Mouse (Mus musculus): ENCODE results near the gene Rhox11. TPM values are rescaled to one million over a fixed set of nuclear protein-coding genes. Genes with fewer than 3 reads are reported as not detected.
"Not testable (repeated sequence)": the region's sequence is repeated elsewhere in the genome, so short reads cannot be mapped to it uniquely, and the experiment has no call there.

Rhox11 gene
- not detected in 2 replicates for polyA plus RNA-seq (2016; fragmentation: Nextera tagmentation; extraction: Ambion mirVana)

- WGBS: 86% methylated on average over 9 of the region's 9 CpGs
- H3K4me1 ChIP-seq: no peaks in the 10 kb centered on the region
- ATAC-seq (ENCODE audit: low FRiP score, low read depth): no peak
- no peak within 1 kb of the TSS for H3K4me3 ChIP-seq
- H3K36me3 ChIP-seq: no peaks in the 10 kb centered on the region
- H3K9ac ChIP-seq: no peak within 1 kb of the TSS
- no peak within 1 kb of the TSS for H3K4me2 ChIP-seq (replicated peaks)
- no peaks in the 10 kb centered on the region for H3K9me3 ChIP-seq
- no peak within 1 kb of the TSS for H3K27ac ChIP-seq
- no peaks in the 10 kb centered on the region for H3K27me3 ChIP-seq (replicated peaks)
These were observed at the start of gene Rhox11 for GRCm38 (mm10) chrX:38085041-38085440. TSS of gene Rhox11 (minus strand) at chrX:38085141.

DNA sequence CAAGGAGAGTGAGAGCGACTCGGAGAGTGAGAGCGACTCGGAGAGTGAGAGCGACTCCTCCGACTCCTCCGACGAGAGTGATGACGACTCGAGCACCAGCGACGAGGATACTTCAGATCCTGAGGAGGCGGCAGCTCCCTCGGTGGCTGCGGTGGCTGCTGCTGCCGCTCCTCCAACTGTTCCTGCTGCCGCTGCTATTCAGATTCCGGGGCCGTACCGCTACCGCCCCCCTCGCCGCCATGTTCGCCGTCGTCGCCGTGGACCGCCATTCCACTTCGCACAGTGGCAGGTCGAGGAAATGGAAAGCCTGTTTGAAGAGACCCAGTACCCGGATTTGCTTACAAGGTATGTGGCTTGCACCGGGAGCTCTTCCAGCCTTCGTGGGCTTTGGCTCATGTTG lies 36.5 kb upstream of the Rhox11 start:
- ATAC-seq (ENCODE audit: low FRiP score, low read depth): no peak
- Histone ChIP-seq H3K36me3 (no peaks in the 10 kb centered on the region), H3K9ac (no peak overlapping the region), H3K27ac (no peak overlapping the region), H3K27me3 (replicated peaks) (no peaks in the 10 kb centered on the region), H3K4me3 (no peak overlapping the region), H3K4me1 (no peaks in the 10 kb centered on the region), H3K9me3 (peaks cover 9% of the 10 kb centered on the region; the same call in 1 of the 2 replicates), H3K4me2 (replicated peaks) (no peak overlapping the region)
- 89% methylated on average over 34 of the region's 34 CpGs for WGBS

GRCm38 (mm10) chrX:38120982-38121381 lies 36.0 kb upstream of the Rhox11 start, which contains the start of gene Rhox13:
TSS of gene Rhox13 (plus strand) at chrX:38121219.
- Histone ChIP-seq H3K36me3 (no peaks in the 10 kb centered on the region), H3K9ac (no peak within 1 kb of the TSS), H3K27ac (no peak within 1 kb of the TSS), H3K27me3 (replicated peaks) (no peaks in the 10 kb centered on the region), H3K4me2 (replicated peaks) (no peak within 1 kb of the TSS), H3K9me3 (peaks cover 9% of the 10 kb centered on the region; the same call in 1 of the 2 replicates), H3K4me3 (no peak within 1 kb of the TSS), H3K4me1 (no peaks in the 10 kb centered on the region)
- no peak for ATAC-seq (ENCODE audit: low FRiP score, low read depth)
- WGBS: 95% methylated on average over 20 of the region's 20 CpGs

GRCm38 (mm10) chrX:38110807-38111206 lies 25.9 kb upstream of the Rhox11 start, which contains the start of gene Rhox12:
TSS of gene Rhox12 (minus strand) at chrX:38110907.
- no peaks in the 10 kb centered on the region for H3K9me3 ChIP-seq
- ATAC-seq (ENCODE audit: low FRiP score, low read depth): no peak
- H3K27ac ChIP-seq: no peak within 1 kb of the TSS
- H3K4me2 ChIP-seq (replicated peaks): no peak within 1 kb of the TSS
- no peaks in the 10 kb centered on the region for H3K4me1 ChIP-seq
- no peaks in the 10 kb centered on the region for H3K36me3 ChIP-seq
- 75% methylated on average over 4 of the region's 4 CpGs for WGBS
- H3K9ac ChIP-seq: no peak within 1 kb of the TSS
- H3K4me3 ChIP-seq: no peak within 1 kb of the TSS
- no peaks in the 10 kb centered on the region for H3K27me3 ChIP-seq (replicated peaks)

GRCm38 (mm10) chrX:38084226-38084625 lies 715 bp downstream of the Rhox11 start:
- Histone ChIP-seq H3K9ac (no peak overlapping the region), H3K27ac (no peak overlapping the region), H3K36me3 (no peaks in the 10 kb centered on the region), H3K4me1 (no peaks in the 10 kb centered on the region), H3K9me3 (no peaks in the 10 kb centered on the region), H3K4me2 (replicated peaks) (no peak overlapping the region), H3K27me3 (replicated peaks) (no peaks in the 10 kb centered on the region), H3K4me3 (no peak overlapping the region)
- ATAC-seq (ENCODE audit: low FRiP score, low read depth): no peak
- 19% methylated on average over 12 of the region's 12 CpGs for WGBS

- Histone ChIP-seq H3K9me3 (no peaks in the 10 kb centered on the region), H3K27ac (no peak within 1 kb of the TSS), H3K36me3 (no peaks in the 10 kb centered on the region), H3K4me3 (no peak within 1 kb of the TSS), H3K4me1 (no peaks in the 10 kb centered on the region), H3K9ac (no peak within 1 kb of the TSS), H3K4me2 (replicated peaks) (no peak within 1 kb of the TSS), H3K27me3 (replicated peaks) (no peaks in the 10 kb centered on the region)
- 84% methylated on average over 11 of the region's 11 CpGs for WGBS
- ATAC-seq (ENCODE audit: low FRiP score, low read depth): no peak
These were observed 18.8 kb downstream of the Rhox11 start, which contains the start of gene Rhox10 for GRCm38 (mm10) chrX:38066175-38066574. TSS of gene Rhox10 (plus strand) at chrX:38066475.

- Histone ChIP-seq H3K36me3 (no peaks in the 10 kb centered on the region), H3K4me2 (replicated peaks) (no peak overlapping the region), H3K4me1 (no peaks in the 10 kb centered on the region), H3K27me3 (replicated peaks) (no peaks in the 10 kb centered on the region), H3K9me3 (no peaks in the 10 kb centered on the region), H3K4me3 (no peak overlapping the region), H3K27ac (no peak overlapping the region), H3K9ac (no peak overlapping the region)
- 0% methylated on average over 1 of the region's 1 CpGs for WGBS
- ATAC-seq (ENCODE audit: low FRiP score, low read depth): no peak
These were observed 23.4 kb downstream of the Rhox11 start for GRCm38 (mm10) chrX:38061544-38061943.

DNA sequence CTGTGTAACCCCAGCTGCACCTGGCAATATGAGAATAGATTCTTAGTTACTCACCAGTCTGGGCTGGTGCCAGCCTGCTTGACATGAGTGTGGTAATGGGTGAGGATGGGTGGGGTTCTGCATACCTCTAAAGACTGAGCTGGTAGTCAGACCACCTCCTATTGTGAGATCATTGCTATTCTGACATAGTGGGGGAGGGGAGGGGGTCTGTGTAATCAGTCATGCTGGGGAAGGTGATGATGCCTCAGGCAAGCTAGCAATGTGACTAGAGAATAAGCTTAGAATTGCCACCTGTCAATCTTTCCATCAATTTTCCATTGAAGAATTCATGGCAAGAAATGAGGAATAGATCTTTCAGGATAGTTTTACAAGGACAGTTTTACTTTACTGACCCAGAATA lies 41.9 kb downstream of the Rhox11 start, which contains the start of gene Btg1-ps2:
TSS of gene Btg1-ps2 (minus strand) at position 101 of the 400 bp plus-strand sequence.
- H3K36me3 ChIP-seq; ATAC-seq (ENCODE audit: low FRiP score, low read depth); H3K4me2 ChIP-seq (replicated peaks); H3K4me3 ChIP-seq; H3K27me3 ChIP-seq (replicated peaks); H3K9ac ChIP-seq; H3K9me3 ChIP-seq; H3K4me1 ChIP-seq; H3K27ac ChIP-seq: not testable (repeated sequence)

DNA sequence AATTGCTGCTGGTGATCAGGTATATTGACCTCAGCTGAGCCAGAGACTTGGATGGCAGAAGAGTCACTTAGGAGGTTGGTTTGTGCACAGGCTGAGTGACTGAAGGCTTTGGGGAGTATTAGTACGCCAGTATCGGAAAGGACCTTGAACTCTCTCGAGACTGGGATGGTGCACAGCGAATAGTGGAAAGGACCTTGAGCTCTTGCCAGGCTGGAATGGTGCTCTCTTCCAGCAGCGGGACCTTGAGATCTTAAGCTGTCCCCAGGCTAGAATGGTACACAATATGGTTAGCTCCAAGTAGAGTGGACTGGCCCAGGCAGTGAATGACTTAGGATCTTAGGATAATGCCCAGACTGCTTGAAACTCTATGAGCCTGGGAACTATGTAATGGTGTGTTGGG lies 45.3 kb downstream of the Rhox11 start:
- Histone ChIP-seq H3K27me3 (replicated peaks) (no peaks in the 10 kb centered on the region), H3K9ac (no peak overlapping the region), H3K4me1 (no peaks in the 10 kb centered on the region), H3K4me2 (replicated peaks) (no peak overlapping the region), H3K27ac (no peak overlapping the region), H3K36me3 (no peaks in the 10 kb centered on the region), H3K9me3 (no peaks in the 10 kb centered on the region), H3K4me3 (no peak overlapping the region)
- ATAC-seq (ENCODE audit: low FRiP score, low read depth): no peak
- 92% methylated on average over 5 of the region's 5 CpGs for WGBS

- WGBS: 67% methylated on average over 2 of the region's 2 CpGs
- no peaks in the 10 kb centered on the region for H3K27me3 ChIP-seq (replicated peaks)
- no peak for ATAC-seq (ENCODE audit: low FRiP score, low read depth)
These were observed 51.1 kb downstream of the Rhox11 start for GRCm38 (mm10) chrX:38033841-38034240.

More at GRCm38 (mm10) chrX:38033841-38034240, 51.1 kb downstream of the Rhox11 start:
- Histone ChIP-seq H3K4me3 (no peak overlapping the region), H3K9me3 (no peaks in the 10 kb centered on the region), H3K4me2 (replicated peaks) (no peak overlapping the region), H3K27ac (no peak overlapping the region), H3K36me3 (no peaks in the 10 kb centered on the region), H3K4me1 (no peaks in the 10 kb centered on the region), H3K9ac (no peak overlapping the region)

Other genes with a start within 250 kb of the Rhox11 start
- not detected in 2 replicates for gene Rhox8, start 206.2 kb downstream of the Rhox11 start, polyA plus RNA-seq (2016; fragmentation: Nextera tagmentation; extraction: Ambion mirVana)
- not detected in 2 replicates for gene Rhox7b, start 187.9 kb downstream of the Rhox11 start, polyA plus RNA-seq (2016; fragmentation: Nextera tagmentation; extraction: Ambion mirVana)
- not detected in 2 replicates for gene Rhox9, start 183.4 kb downstream of the Rhox11 start, polyA plus RNA-seq (2016; fragmentation: Nextera tagmentation; extraction: Ambion mirVana)
- gene Btg1-ps1, start 66.3 kb downstream of the Rhox11 start, polyA plus RNA-seq (2016; fragmentation: Nextera tagmentation; extraction: Ambion mirVana): not detected in 2 replicates
- gene Btg1-ps2, start 42.0 kb downstream of the Rhox11 start, polyA plus RNA-seq (2016; fragmentation: Nextera tagmentation; extraction: Ambion mirVana): not detected in 2 replicates
- gene Rhox10, start 18.7 kb downstream of the Rhox11 start, polyA plus RNA-seq (2016; fragmentation: Nextera tagmentation; extraction: Ambion mirVana): not detected in 2 replicates
- not detected in 2 replicates for gene Rhox12, start 25.8 kb upstream of the Rhox11 start, polyA plus RNA-seq (2016; fragmentation: Nextera tagmentation; extraction: Ambion mirVana)
- not detected in 2 replicates for gene Rhox13, start 36.1 kb upstream of the Rhox11 start, polyA plus RNA-seq (2016; fragmentation: Nextera tagmentation; extraction: Ambion mirVana)
- 7.1 and 7.3 TPM in 2 replicates for gene Zbtb33, start 104.7 kb upstream of the Rhox11 start, polyA plus RNA-seq (2016; fragmentation: Nextera tagmentation; extraction: Ambion mirVana)
- gene Tmem255a, start 167.3 kb upstream of the Rhox11 start, polyA plus RNA-seq (2016; fragmentation: Nextera tagmentation; extraction: Ambion mirVana): 28.0 and 32.0 TPM in 2 replicates
- gene Atp1b4, start 231.0 kb upstream of the Rhox11 start, polyA plus RNA-seq (2016; fragmentation: Nextera tagmentation; extraction: Ambion mirVana): 0.04 and 0.14 TPM in 2 replicates